8 mouse cellular contexts compared by ENCODE assay signal in genomic region chr4:137468260-137469080, GRCm38 (mm10). TPM values are rescaled to one million over a fixed set of nuclear protein-coding genes. Genes with fewer than 3 reads are reported as not detected.
DNase-seq lines count a peak whose midpoint lies in the region; ATAC-seq and TF ChIP-seq lines count a peak whose summit lies in the region.

Gene Hspg2 (plus strand): TSS chr4:137468769.

- under 1% methylated on average over 59 of the region's 72 CpGs for WGBS in forebrain, embryonic 13.5 days
- 1% methylated on average over 62 of the region's 72 CpGs for WGBS in heart, postnatal 0 days
- under 1% methylated on average over 70 of the region's 72 CpGs for WGBS in liver, embryonic 14.5 days (ENCODE audit: insufficient replicate concordance)
- 1% methylated on average over 56 of the region's 72 CpGs for WGBS in neural tube, embryonic 11.5 days
- under 1% methylated on average over 71 of the region's 72 CpGs for WGBS in stomach, embryonic 16.5 days

- peak within 1 kb of the TSS; percentile 96 for H3K9ac ChIP-seq in ES-Bruce4 (ENCODE audit: low read depth, poor library complexity, severe bottlenecking)
- peak within 1 kb of the TSS; percentile 73 for H3K9ac ChIP-seq in forebrain, embryonic 13.5 days
- peak within 1 kb of the TSS; percentile 89 for H3K9ac ChIP-seq in heart, postnatal 0 days (replicated peaks; ENCODE audit: low read depth, low read length)
- H3K9ac ChIP-seq in liver, embryonic 14.5 days (replicated peaks): peak within 1 kb of the TSS; percentile 43
- peak within 1 kb of the TSS; percentile 67 for H3K9ac ChIP-seq in neural tube, embryonic 11.5 days (ENCODE audit: low read length)
- peak within 1 kb of the TSS; percentile 92 for H3K9ac ChIP-seq in stomach, embryonic 16.5 days (ENCODE audit: low read length)

- H3K27me3 ChIP-seq in ES-Bruce4 (ENCODE audit: control insufficient read depth, insufficient read depth, low read length, poor library complexity, severe bottlenecking): no peaks in the 10 kb centered on the region
- no peaks in the 10 kb centered on the region; the same call in 1 of the 2 replicates for H3K27me3 ChIP-seq in forebrain, embryonic 13.5 days
- no peaks in the 10 kb centered on the region for H3K27me3 ChIP-seq in heart, postnatal 0 days (ENCODE audit: control insufficient read depth, insufficient read depth, low read length)
- H3K27me3 ChIP-seq in liver, embryonic 14.5 days (ENCODE audit: control insufficient read depth, insufficient read depth, low read length): no peaks in the 10 kb centered on the region
- H3K27me3 ChIP-seq in neural tube, embryonic 11.5 days (ENCODE audit: control insufficient read depth, insufficient read depth, low read length): no peaks in the 10 kb centered on the region
- no peaks in the 10 kb centered on the region for H3K27me3 ChIP-seq in stomach, embryonic 16.5 days (ENCODE audit: control insufficient read depth, insufficient read depth, low read length)

- H3K9me3 ChIP-seq in ES-Bruce4 (replicated peaks; ENCODE audit: control insufficient read depth, insufficient read depth, low read length, poor library complexity, severe bottlenecking): no peaks in the 10 kb centered on the region
- no peaks in the 10 kb centered on the region for H3K9me3 ChIP-seq in forebrain, embryonic 13.5 days (replicated peaks)
- H3K9me3 ChIP-seq in heart, postnatal 0 days (replicated peaks; ENCODE audit: control insufficient read depth, low read length): no peaks in the 10 kb centered on the region
- H3K9me3 ChIP-seq in liver, embryonic 14.5 days (ENCODE audit: control insufficient read depth, low read length): no peaks in the 10 kb centered on the region
- H3K9me3 ChIP-seq in neural tube, embryonic 11.5 days (ENCODE audit: control insufficient read depth, low read length): no peaks in the 10 kb centered on the region
- no peaks in the 10 kb centered on the region for H3K9me3 ChIP-seq in stomach, embryonic 16.5 days (replicated peaks; ENCODE audit: control insufficient read depth, low read length)

- peak; percentile 71 for TF ChIP-seq POLR2A in ES-Bruce4 (IDR thresholded peaks at IDR 0.05; ENCODE audit: insufficient read depth, low read length)

- H3K4me1 ChIP-seq in ES-Bruce4 (ENCODE audit: control insufficient read depth, insufficient read depth, low read length): peaks cover 8% of the 10 kb centered on the region
- peaks cover 29% of the 10 kb centered on the region for H3K4me1 ChIP-seq in forebrain, embryonic 13.5 days
- peaks cover 50% of the 10 kb centered on the region for H3K4me1 ChIP-seq in heart, postnatal 0 days (ENCODE audit: control insufficient read depth, insufficient read depth)
- peaks cover 0 to 6% of the 10 kb centered on the region in 2 experiments for H3K4me1 ChIP-seq in liver, embryonic 14.5 days (replicated peaks; ENCODE audit: control insufficient read depth in 2 of 2, insufficient read depth in 2 of 2, low read length in 1 of 2)
- peaks cover 19% of the 10 kb centered on the region for H3K4me1 ChIP-seq in neural tube, embryonic 11.5 days (ENCODE audit: control insufficient read depth, insufficient read depth, low read length)
- peaks cover 57% of the 10 kb centered on the region for H3K4me1 ChIP-seq in stomach, embryonic 16.5 days (ENCODE audit: control insufficient read depth, insufficient read depth, low read length)

- H3K4me2 ChIP-seq in forebrain, embryonic 13.5 days: peak within 1 kb of the TSS; percentile 95
- H3K4me2 ChIP-seq in heart, postnatal 0 days (ENCODE audit: low read depth, low read length): peak within 1 kb of the TSS; percentile 88
- H3K4me2 ChIP-seq in liver, embryonic 14.5 days (ENCODE audit: low read depth): peak within 1 kb of the TSS; percentile 78
- H3K4me2 ChIP-seq in neural tube, embryonic 11.5 days (ENCODE audit: low read depth): peak within 1 kb of the TSS; percentile 85
- peak within 1 kb of the TSS; percentile 77 for H3K4me2 ChIP-seq in stomach, embryonic 16.5 days (ENCODE audit: low read depth, low read length)

- peak; percentile 92 for ATAC-seq in forebrain, embryonic 13.5 days
- ATAC-seq in heart, postnatal 0 days (ENCODE audit: insufficient read depth, low read depth): peak; percentile 84
- peak; percentile 81 for ATAC-seq in liver, embryonic 14.5 days (ENCODE audit: insufficient read depth)
- ATAC-seq in neural tube, embryonic 11.5 days (ENCODE audit: insufficient read depth, low FRiP score, low TSS enrichment): peak; percentile 79
- peak; percentile 90 for ATAC-seq in stomach, embryonic 16.5 days (ENCODE audit: insufficient read depth, low FRiP score)

- no peak for TF ChIP-seq CTCF in ES-Bruce4 (IDR thresholded peaks at IDR 0.05; ENCODE audit: low read depth, low read length)
- TF ChIP-seq CTCF in heart, postnatal 0 days (IDR thresholded peaks at IDR 0.05; ENCODE audit: low read depth): no peak; the same call in 1 of the 2 replicates
- TF ChIP-seq CTCF in liver, embryonic 14.5 days (IDR thresholded peaks at IDR 0.05; ENCODE audit: low read depth): no peak

- peak within 1 kb of the TSS; percentile 98 for H3K27ac ChIP-seq in ES-Bruce4 (ENCODE audit: insufficient read depth, low read length)
- no peak within 1 kb of the TSS for H3K27ac ChIP-seq in forebrain, embryonic 13.5 days
- peak within 1 kb of the TSS; percentile 91 for H3K27ac ChIP-seq in heart, postnatal 0 days (ENCODE audit: low read depth)
- H3K27ac ChIP-seq in liver, embryonic 14.5 days: no peak within 1 kb of the TSS
- no peak within 1 kb of the TSS; the same call in 1 of the 2 replicates for H3K27ac ChIP-seq in neural tube, embryonic 11.5 days (ENCODE audit: low read depth, low read length)
- peak within 1 kb of the TSS; percentile 84 for H3K27ac ChIP-seq in stomach, embryonic 16.5 days (ENCODE audit: low read length)

- peak; percentile 91 for DNase-seq in c-Kit-positive CD71-positive TER-119-positive erythroid progenitor cells, embryonic 14.5 days (ENCODE audit: low spot score)
- DNase-seq in heart, postnatal 0 days (ENCODE audit: low spot score): peak; percentile 95
- DNase-seq in kidney, postnatal 36 days: peak; percentile 95 to 98
- peak; percentile 73 to 78 (median 76) for DNase-seq in liver, embryonic 14.5 days (ENCODE audit: low read depth in 3 of 3, low spot score in 3 of 3)
- DNase-seq in neural tube, embryonic 11.5 days (ENCODE audit: low spot score): peak; percentile 98

- peak within 1 kb of the TSS; percentile 78 for H3K4me3 ChIP-seq in ES-Bruce4 (ENCODE audit: low read depth, low read length)
- peak within 1 kb of the TSS; percentile 59 for H3K4me3 ChIP-seq in forebrain, embryonic 13.5 days
- peak within 1 kb of the TSS; percentile 79 for H3K4me3 ChIP-seq in heart, postnatal 0 days (ENCODE audit: low read depth, low read length)
- H3K4me3 ChIP-seq in liver, embryonic 14.5 days (ENCODE audit: insufficient read depth in 1 of 2, low read depth in 2 of 2, low read length in 2 of 2): peak within 1 kb of the TSS; percentile 53
- H3K4me3 ChIP-seq in neural tube, embryonic 11.5 days (ENCODE audit: low read depth, low read length): peak within 1 kb of the TSS; percentile 55
- H3K4me3 ChIP-seq in stomach, embryonic 16.5 days (replicated peaks; ENCODE audit: low read length): peak within 1 kb of the TSS; percentile 82

- no peaks in the 10 kb centered on the region for H3K36me3 ChIP-seq in ES-Bruce4 (ENCODE audit: control insufficient read depth, insufficient read depth, low read length, poor library complexity, severe bottlenecking)
- no peaks in the 10 kb centered on the region for H3K36me3 ChIP-seq in forebrain, embryonic 13.5 days (ENCODE audit: poor library complexity, severe bottlenecking)
- no peaks in the 10 kb centered on the region for H3K36me3 ChIP-seq in heart, postnatal 0 days (replicated peaks; ENCODE audit: control insufficient read depth, insufficient read depth, low read length)
- H3K36me3 ChIP-seq in liver, embryonic 14.5 days (replicated peaks; ENCODE audit: control insufficient read depth, insufficient read depth, low read depth): no peaks in the 10 kb centered on the region
- no peaks in the 10 kb centered on the region for H3K36me3 ChIP-seq in neural tube, embryonic 11.5 days (ENCODE audit: control insufficient read depth, insufficient read depth, low read length)
- no peaks in the 10 kb centered on the region for H3K36me3 ChIP-seq in stomach, embryonic 16.5 days (ENCODE audit: control insufficient read depth, insufficient read depth, low read length)

- no peak for TF ChIP-seq EP300 in ES-Bruce4 (IDR thresholded peaks at IDR 0.05; ENCODE audit: insufficient read depth, low read depth, low read length)
- TF ChIP-seq EP300 in heart, postnatal 0 days (IDR thresholded peaks at IDR 0.05; ENCODE audit: low read depth): peak; percentile 28; the same call in 1 of the 2 replicates
- TF ChIP-seq EP300 in liver, embryonic 14.5 days (IDR thresholded peaks at IDR 0.05; ENCODE audit: low read depth): no peak

RNA-seq across cellular contexts. Expression of gene Hspg2, which starts in this region (rescaled TPM):
- 147 and 184 TPM in 2 replicates for polyA plus RNA-seq in ES-Bruce4 (2011; ENCODE audit: insufficient read depth, insufficient read length, low read depth, missing spikeins)
- 4.8 and 6.5 TPM in 2 replicates for polyA plus RNA-seq in forebrain, embryonic 13.5 days (2015; fragmentation: Nextera tagmentation; extraction: Ambion mirVana)
- 473 and 516 TPM in 2 replicates for total RNA-seq in heart, postnatal 0 days (2014; rRNA removed; ENCODE audit: low replicate concordance)
- polyA plus RNA-seq in heart, postnatal 0 days (2015; fragmentation: Nextera tagmentation; extraction: Ambion mirVana): 41.2 and 42.4 TPM in 2 replicates
- 2.4 and 3.3 TPM in 2 replicates for polyA plus RNA-seq in liver, embryonic 14.5 days (2012; rRNA removed)
- 4.3 and 5.0 TPM in 2 replicates for polyA plus RNA-seq in liver, embryonic 14.5 days (2014; fragmentation: Nextera tagmentation; extraction: Ambion mirVana)
- 18.6 and 21.5 TPM in 2 replicates for polyA plus RNA-seq in neural tube, embryonic 11.5 days (2014; fragmentation: Nextera tagmentation; extraction: Ambion mirVana)
- 29.5 and 31.7 TPM in 2 replicates for polyA plus RNA-seq in stomach, embryonic 16.5 days (2015; fragmentation: Nextera tagmentation; extraction: Ambion mirVana)

Comparison
In these comparisons a context has a peak if more than half of its experiments do, and no peak if none do; other contexts are left out.
1. H3K27ac ChIP-seq: peak in ES-Bruce4 (single experiment), heart, postnatal 0 days (single experiment) and stomach, embryonic 16.5 days (single experiment); none in forebrain, embryonic 13.5 days (single experiment), liver, embryonic 14.5 days (single experiment) and neural tube, embryonic 11.5 days (single experiment).
2. H3K9ac ChIP-seq: peak in every context shown above with its lines; median percentile 96 in ES-Bruce4; 92 in stomach, embryonic 16.5 days; 89 in heart, postnatal 0 days; 73 in forebrain, embryonic 13.5 days; 67 in neural tube, embryonic 11.5 days; 43 in liver, embryonic 14.5 days.
3. Peak in every context shown above with its lines, with median percentiles within 50 percentile points of each other: H3K4me3 ChIP-seq, DNase-seq, ATAC-seq and H3K4me2 ChIP-seq.